14 mouse cellular contexts compared by ENCODE assay signal in genomic region chr10:25439856-25440255, GRCm38 (mm10).
"Had no signal": no experiment of that assay in that cellular context is flagged by ENCODE, and none has a peak within 500 bp of the region (broad histone marks: within the 10 kb centered on the region; RNA-seq: fewer than 3 reads in every experiment).

No protein-coding gene starts in this region.

- H3K9ac ChIP-seq: neural tube, embryonic 15.5 days; stomach, embryonic 15.5 days had no signal

- DNase-seq: right cerebral cortex, adult 18-20 months; right cerebral cortex, postnatal 14 days; right cerebral cortex, postnatal 25 days; right cerebral cortex, postnatal 4 days; spleen, adult 18-20 months; thymus, adult 18-20 months; thymus, adult 2 months; thymus, postnatal 14 days; thymus, postnatal 25 days; thymus, postnatal 36 days; thymus, postnatal 4 days had no signal

- H3K4me3 ChIP-seq: neural tube, embryonic 15.5 days; stomach, embryonic 15.5 days had no signal

- H3K27me3 ChIP-seq: neural tube, embryonic 15.5 days; stomach, embryonic 15.5 days had no signal

- H3K4me2 ChIP-seq: neural tube, embryonic 15.5 days; stomach, embryonic 15.5 days had no signal

- H3K9me3 ChIP-seq: neural tube, embryonic 15.5 days; stomach, embryonic 15.5 days had no signal

- H3K4me1 ChIP-seq: neural tube, embryonic 15.5 days; stomach, embryonic 15.5 days had no signal

- H3K27ac ChIP-seq: neural tube, embryonic 15.5 days; stomach, embryonic 15.5 days; stomach, postnatal 0 days had no signal

- H3K36me3 ChIP-seq: neural tube, embryonic 15.5 days; stomach, embryonic 15.5 days had no signal
